Comparison of ENCODE assay signal across 10 mouse cellular contexts in the genomic region with DNA sequence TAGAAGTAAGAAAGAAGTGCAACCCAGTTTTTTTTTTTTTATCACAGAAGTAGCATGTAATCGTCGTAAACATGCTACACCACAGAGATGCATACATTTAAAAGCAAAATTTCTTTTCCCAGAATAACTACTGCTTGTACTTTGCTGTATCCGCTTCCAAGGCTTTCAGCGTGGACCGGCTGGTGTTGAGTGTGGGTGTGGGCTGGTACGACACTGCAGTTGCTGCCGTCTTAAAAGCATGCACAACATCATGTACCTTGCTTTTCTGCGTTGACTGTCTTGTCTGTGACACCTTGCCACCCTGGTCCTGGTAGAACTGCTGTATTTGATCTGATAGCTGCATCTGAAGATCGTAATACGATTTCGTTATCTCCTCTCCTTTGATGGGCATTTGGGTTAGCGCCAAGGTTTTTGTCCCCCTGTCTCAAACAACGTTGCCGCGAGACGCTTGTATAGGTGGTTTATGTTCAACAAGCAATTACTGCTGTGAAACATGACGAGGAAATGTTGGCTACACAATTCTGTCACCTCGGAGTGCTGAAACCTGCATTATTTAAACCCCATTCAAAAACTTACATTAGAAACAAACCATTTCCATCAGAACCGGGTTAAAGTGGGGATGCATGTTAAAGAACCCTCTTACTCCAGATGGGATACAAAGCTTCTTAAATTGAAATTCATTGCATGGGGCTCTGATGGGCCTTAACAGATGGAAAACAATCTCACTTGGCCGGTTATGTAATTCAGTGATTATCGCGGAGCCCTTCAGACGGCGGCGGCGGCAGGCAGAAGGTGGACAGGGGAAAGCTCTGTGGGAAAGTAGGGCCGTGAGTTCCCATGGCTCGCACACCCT. TPM values are rescaled to one million over a fixed set of nuclear protein-coding genes. Genes with fewer than 3 reads are reported as not detected.
DNase-seq lines count a peak whose midpoint lies in the region; ATAC-seq and TF ChIP-seq lines count a peak whose summit lies in the region.
"Had no signal": no experiment of that assay in that cellular context is flagged by ENCODE, and none has a peak within 500 bp of the region (broad histone marks: within the 10 kb centered on the region; RNA-seq: fewer than 3 reads in every experiment).

No protein-coding gene starts in this region.

- H3K4me1 ChIP-seq in hindbrain, postnatal 0 days (ENCODE audit: insufficient read depth, low read length), result peaks cover 3% of the 10 kb centered on the region; the same call in 1 of the 2 replicates
- no peaks in the 10 kb centered on the region for H3K4me1 ChIP-seq in hindbrain, embryonic 12.5 days
- peaks cover 11% of the 10 kb centered on the region for H3K4me1 ChIP-seq in E14TG2a.4 (replicated peaks; ENCODE audit: low read depth, low read length)
- peaks cover 8% of the 10 kb centered on the region; the same call in 1 of the 2 replicates for H3K4me1 ChIP-seq in forebrain, embryonic 12.5 days
- H3K4me1 ChIP-seq: liver, embryonic 15.5 days had no signal

- H3K9ac ChIP-seq in hindbrain, postnatal 0 days (replicated peaks; ENCODE audit: low read length), result no peak overlapping the region
- no peak overlapping the region for H3K9ac ChIP-seq in hindbrain, embryonic 12.5 days
- H3K9ac ChIP-seq in forebrain, embryonic 12.5 days, result no peak overlapping the region
- H3K9ac ChIP-seq: liver, embryonic 15.5 days had no signal

- H3K36me3 ChIP-seq in hindbrain, postnatal 0 days (ENCODE audit: insufficient read depth, low read length), result no peaks in the 10 kb centered on the region
- H3K36me3 ChIP-seq in hindbrain, embryonic 12.5 days, result no peaks in the 10 kb centered on the region
- no peaks in the 10 kb centered on the region for H3K36me3 ChIP-seq in E14TG2a.4 (ENCODE audit: insufficient read depth, low read length)
- no peaks in the 10 kb centered on the region for H3K36me3 ChIP-seq in forebrain, embryonic 12.5 days (replicated peaks)
- H3K36me3 ChIP-seq: liver, embryonic 15.5 days had no signal

- H3K27ac ChIP-seq in hindbrain, postnatal 0 days, result no peak overlapping the region
- H3K27ac ChIP-seq in hindbrain, embryonic 12.5 days, result no peak overlapping the region
- H3K27ac ChIP-seq in forebrain, embryonic 12.5 days, result no peak overlapping the region
- H3K27ac ChIP-seq: kidney, postnatal 0 days; liver, embryonic 15.5 days had no signal

- ATAC-seq in hindbrain, postnatal 0 days, result no peak
- no peak for ATAC-seq in hindbrain, embryonic 12.5 days (ENCODE audit: low FRiP score)
- no peak for ATAC-seq in forebrain, embryonic 12.5 days (ENCODE audit: low FRiP score)
- ATAC-seq in erythroid progenitor cell, adult 5-6 weeks (replicated peaks; ENCODE audit: low FRiP score, poor library complexity, severe bottlenecking), result no peak

- no peaks in the 10 kb centered on the region for H3K9me3 ChIP-seq in hindbrain, postnatal 0 days (ENCODE audit: low read length)
- H3K9me3 ChIP-seq in hindbrain, embryonic 12.5 days (replicated peaks), result no peaks in the 10 kb centered on the region
- H3K9me3 ChIP-seq in E14TG2a.4 (ENCODE audit: low read length), result 0 out of 2 replicates have a peak, but pooled peaks cover under 1% of the 10 kb centered on the region
- H3K9me3 ChIP-seq in forebrain, embryonic 12.5 days, result no peaks in the 10 kb centered on the region
- H3K9me3 ChIP-seq: liver, embryonic 15.5 days had no signal

- H3K27me3 ChIP-seq in hindbrain, postnatal 0 days (ENCODE audit: insufficient read depth, low read length), result no peaks in the 10 kb centered on the region
- H3K27me3 ChIP-seq in hindbrain, embryonic 12.5 days, result no peaks in the 10 kb centered on the region
- peaks cover 13% of the 10 kb centered on the region for H3K27me3 ChIP-seq in E14TG2a.4 (ENCODE audit: insufficient read depth, low read length)
- 0 out of 2 replicates have a peak, but pooled peaks cover 5% of the 10 kb centered on the region for H3K27me3 ChIP-seq in forebrain, embryonic 12.5 days

- TF ChIP-seq CTCF in hindbrain, postnatal 0 days (IDR thresholded peaks at IDR 0.05; ENCODE audit: low read depth), result no peak
- TF ChIP-seq CTCF in E14TG2a.4 (conservative IDR thresholded peaks at IDR 0.05; ENCODE audit: low read length), result no peak

- 0 out of 2 replicates have a peak overlapping the region, but pooled peaks have one; percentile 13 for H3K4me2 ChIP-seq in hindbrain, postnatal 0 days (ENCODE audit: low read depth, low read length)
- H3K4me2 ChIP-seq in hindbrain, embryonic 12.5 days (replicated peaks), result no peak overlapping the region
- H3K4me2 ChIP-seq in forebrain, embryonic 12.5 days, result peak overlapping the region; percentile 3; the same call in 1 of the 2 replicates
- H3K4me2 ChIP-seq: liver, embryonic 15.5 days had no signal

- no peak overlapping the region for H3K4me3 ChIP-seq in hindbrain, postnatal 0 days (ENCODE audit: low read length)
- H3K4me3 ChIP-seq in hindbrain, embryonic 12.5 days, result no peak overlapping the region
- peak overlapping the region; percentile 23; the same call in 1 of the 2 replicates for H3K4me3 ChIP-seq in E14TG2a.4 (replicated peaks; ENCODE audit: low read length)
- H3K4me3 ChIP-seq in forebrain, embryonic 12.5 days (replicated peaks), result no peak overlapping the region
- H3K4me3 ChIP-seq: liver, embryonic 15.5 days had no signal

- 50% methylated on average over 28 of the region's 28 CpGs for WGBS in hindbrain, postnatal 0 days
- 71% methylated on average over 28 of the region's 28 CpGs for whole genome bisulfite sequencing in hindbrain, embryonic 12.5 days
- 51% methylated on average over 28 of the region's 28 CpGs for WGBS in forebrain, embryonic 12.5 days

- peak; percentile 43 for DNase-seq in cerebellum, adult 9-11 months
- no peak for DNase-seq in cerebellum, adult 11 months
- DNase-seq in hindbrain, postnatal 0 days (ENCODE audit: low spot score), result no peak
- DNase-seq in ovary, postnatal 14 days (ENCODE audit: low spot score), result no peak

RNA-seq across cellular contexts. Expression of a gene that starts 23.5 kb away (rescaled TPM):
- total RNA-seq in hindbrain, postnatal 0 days (2014; rRNA removed), result 7.5 and 10.0 TPM in 2 replicates
- polyA plus RNA-seq in hindbrain, postnatal 0 days (2015; fragmentation: Nextera tagmentation; extraction: Ambion mirVana), result 20.7 and 26.2 TPM in 2 replicates
- polyA plus RNA-seq in hindbrain, embryonic 12.5 days (2016; fragmentation: Nextera tagmentation; extraction: Ambion mirVana), result 17.7 TPM in 2 replicates
- polyA plus RNA-seq in forebrain, embryonic 12.5 days (2016; fragmentation: Nextera tagmentation; extraction: Ambion mirVana), result 17.0 and 18.7 TPM in 2 replicates
- not detected in 2 replicates for total RNA-seq in erythroid progenitor cell, adult 5-6 weeks (2015; ENCODE audit: low replicate concordance)
- total RNA-seq in erythroid progenitor cell, adult 5-6 weeks (2017; ENCODE audit: low replicate concordance), result not detected in 2 replicates
- polyA plus RNA-seq: liver, embryonic 15.5 days had no signal

RNA-seq across cellular contexts. Expression of a gene that starts 32.1 kb away (rescaled TPM):
- total RNA-seq in hindbrain, postnatal 0 days (2014; rRNA removed), result 9.3 and 12.4 TPM in 2 replicates
- 8.0 and 8.4 TPM in 2 replicates for polyA plus RNA-seq in hindbrain, postnatal 0 days (2015; fragmentation: Nextera tagmentation; extraction: Ambion mirVana)
- polyA plus RNA-seq in hindbrain, embryonic 12.5 days (2016; fragmentation: Nextera tagmentation; extraction: Ambion mirVana), result 12.4 and 13.0 TPM in 2 replicates
- 11.7 and 11.8 TPM in 2 replicates for polyA plus RNA-seq in forebrain, embryonic 12.5 days (2016; fragmentation: Nextera tagmentation; extraction: Ambion mirVana)
- 8.6 and 11.3 TPM in 2 replicates for total RNA-seq in erythroid progenitor cell, adult 5-6 weeks (2015; ENCODE audit: low replicate concordance)
- 4.7 and 16.6 TPM in 2 replicates for total RNA-seq in erythroid progenitor cell, adult 5-6 weeks (2017; ENCODE audit: low replicate concordance)
